Mouse (Mus musculus) C2C12 (cell line): Measurements from ENCODE around the gene Dnajc8.

Experiments
- CTCF ChIP-seq: IDR thresholded peaks from one replicate; pipeline ENCODE4 v1.5.1; 2011; ENCODE audit not compliant: control insufficient read depth, insufficient read depth, insufficient read length
- MAX ChIP-seq: IDR thresholded peaks from one replicate; pipeline ENCODE4 v1.6.1; 2011; ENCODE audit warnings: mild to moderate bottlenecking, control low read depth

GRCm38 (mm10) chr4:132505034-132505738, 30.2 kb upstream of the Dnajc8 start:
- TF ChIP-seq CTCF (no peak), MAX (no peak)
